Mouse (Mus musculus) gastrocnemius, postnatal 14 days (tissue): ENCODE measurements around the gene Gstm3. TPM values are rescaled to one million over a fixed set of nuclear protein-coding genes. Genes with fewer than 3 reads are reported as not detected.
"Not testable (repeated sequence)": the region's sequence is repeated elsewhere in the genome, so short reads cannot be mapped to it uniquely, and the experiment has no call there.

Experiments
- DNase-seq: peaks from one replicate; pipeline ENCODE4 v3.0.0; 2021; ENCODE audit warnings: mixed read lengths
- intact Hi-C: fragments of 180-260 bp; cut with DNase I; formaldehyde crosslinking; loops from one replicate; pipeline ENCODE4 v1.15.1; 2025; ENCODE audit warnings: low total_unique reads
- total RNA-seq, 2 experiments: library from RNA; stranded (reverse); gene quantifications; 2 replicates each; pipeline ENCODE4 v1.2.3; 2021

The Gstm3 gene
- total RNA-seq, 2 experiments from 2014 or later, result not detected

DNA sequence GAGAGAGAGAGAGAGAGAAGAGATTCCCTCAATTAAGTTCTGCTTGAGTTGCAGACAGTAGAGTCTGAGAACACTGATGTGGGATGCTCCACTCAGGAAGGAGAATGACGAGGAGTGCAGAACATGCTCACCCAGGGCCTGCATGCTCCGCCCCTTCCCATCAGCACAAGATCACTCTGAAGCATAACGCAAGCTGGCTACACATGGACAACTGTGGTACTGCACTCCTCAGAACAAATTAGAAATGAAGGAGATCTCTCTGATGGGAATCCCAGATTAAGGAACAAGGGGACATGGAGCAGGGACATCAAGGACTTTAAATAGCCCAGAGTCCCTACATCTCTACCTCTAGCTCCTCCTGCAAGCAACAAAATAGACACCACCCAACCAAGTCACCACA lies 12.2 kb upstream of the Gstm3 start:
- DNase-seq, result no peak
- intact Hi-C loops, result no loop called here

DNA sequence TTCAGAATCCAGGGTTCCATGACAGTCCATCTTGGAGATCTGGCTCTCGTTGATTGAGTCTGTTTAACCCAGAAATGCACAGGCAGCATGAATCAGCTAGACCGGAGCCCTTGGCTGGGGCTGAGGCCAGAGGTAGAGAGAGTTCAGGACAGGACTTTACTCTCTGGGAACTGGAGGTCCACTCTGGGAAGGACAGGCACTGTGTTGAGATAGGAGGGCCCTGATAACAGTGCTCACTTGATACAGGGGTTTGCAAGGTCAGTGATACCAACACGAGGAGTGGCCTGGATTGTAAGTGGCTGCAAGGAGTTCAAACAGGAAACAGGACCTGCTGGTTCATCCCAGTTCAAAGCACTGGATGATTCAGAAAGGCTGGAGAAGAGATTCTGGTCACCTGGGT lies 8.6 kb upstream of the Gstm3 start:
- DNase-seq, result no peak
- intact Hi-C loops, result no loop called here

DNA sequence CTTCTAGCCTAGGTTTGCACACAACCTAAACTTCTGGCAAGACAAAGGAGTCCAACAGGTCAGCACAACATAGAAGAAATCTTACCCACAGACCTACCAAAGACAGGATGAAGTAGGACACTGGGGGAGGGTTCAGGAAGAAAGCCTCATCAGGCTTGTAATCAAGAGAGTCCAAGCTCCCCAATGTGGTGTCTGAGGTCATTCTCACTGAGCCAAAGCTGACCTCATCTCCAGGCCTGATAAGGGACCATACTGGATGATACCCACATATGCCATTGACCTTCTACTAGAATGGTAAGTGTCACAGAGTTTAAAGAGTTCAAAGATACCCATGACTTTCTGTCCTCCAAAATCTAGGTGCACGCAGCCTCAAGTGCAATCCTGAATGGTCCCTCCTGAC lies 5.2 kb upstream of the Gstm3 start:
- intact Hi-C loops, result no loop called here
- DNase-seq, result no peak

DNA sequence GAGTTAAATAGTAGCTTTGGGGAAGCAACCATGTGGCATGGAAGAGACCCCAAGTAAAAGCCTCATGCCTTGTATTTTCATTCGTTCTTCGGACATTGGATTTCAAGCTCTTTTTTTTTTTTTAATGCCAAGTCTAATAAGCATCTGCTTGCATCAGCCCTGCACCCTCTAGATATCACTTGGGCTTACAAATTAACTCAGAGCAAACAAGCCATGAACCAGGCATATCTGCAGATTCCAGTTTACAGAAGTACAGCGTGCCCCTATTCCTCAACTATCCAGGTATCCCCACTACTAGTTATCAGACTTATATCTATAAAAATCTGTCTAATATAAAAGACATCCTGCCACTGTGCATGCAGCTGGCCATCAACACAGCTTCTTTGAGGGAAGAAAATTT lies 3.0 kb upstream of the Gstm3 start:
- DNase-seq, result no peak
- intact Hi-C loops, result no loop called here

DNA sequence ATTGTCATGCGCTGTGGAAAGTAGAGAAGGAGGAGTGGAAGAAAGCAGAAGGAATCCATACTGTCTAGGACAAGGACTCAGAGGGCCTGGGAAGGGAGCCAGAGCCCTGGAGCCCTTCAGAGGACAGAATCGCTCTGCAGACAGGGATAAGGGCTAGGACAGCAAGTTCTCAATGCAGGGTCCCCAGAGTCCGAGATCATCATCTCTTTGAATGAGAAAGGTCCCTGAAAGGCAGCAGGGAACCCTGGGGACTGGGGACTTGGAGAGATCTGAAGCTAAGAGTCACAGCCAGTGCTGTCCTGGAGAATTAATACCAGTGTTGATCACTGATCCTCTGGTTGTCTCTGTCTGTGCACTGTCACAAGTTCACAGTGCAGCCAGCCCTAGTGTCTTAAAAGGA lies 2.0 kb upstream of the Gstm3 start:
- DNase-seq, intact Hi-C loops: not testable (repeated sequence)

DNA sequence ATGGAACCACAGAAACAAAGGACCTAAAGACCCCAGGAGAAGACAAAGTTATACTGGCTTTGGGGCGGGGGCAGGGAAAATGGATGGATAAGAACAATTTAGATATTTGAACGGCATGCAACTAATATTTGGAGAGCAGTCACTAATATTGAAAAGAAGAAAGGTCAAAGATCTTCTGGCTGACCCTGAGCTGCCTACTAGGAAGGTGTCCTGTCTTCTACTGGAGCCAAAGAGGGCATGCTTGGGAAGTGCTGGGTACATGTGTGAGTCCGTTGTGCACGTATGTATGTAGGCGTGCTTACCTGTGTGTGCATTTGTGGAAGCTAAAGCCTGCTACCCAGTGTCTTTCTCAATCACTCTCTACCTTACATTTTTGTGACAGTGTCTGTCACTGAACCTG lies 2.5 kb downstream of the Gstm3 start:
- DNase-seq, result no peak
- intact Hi-C loops, result no loop called here

DNA sequence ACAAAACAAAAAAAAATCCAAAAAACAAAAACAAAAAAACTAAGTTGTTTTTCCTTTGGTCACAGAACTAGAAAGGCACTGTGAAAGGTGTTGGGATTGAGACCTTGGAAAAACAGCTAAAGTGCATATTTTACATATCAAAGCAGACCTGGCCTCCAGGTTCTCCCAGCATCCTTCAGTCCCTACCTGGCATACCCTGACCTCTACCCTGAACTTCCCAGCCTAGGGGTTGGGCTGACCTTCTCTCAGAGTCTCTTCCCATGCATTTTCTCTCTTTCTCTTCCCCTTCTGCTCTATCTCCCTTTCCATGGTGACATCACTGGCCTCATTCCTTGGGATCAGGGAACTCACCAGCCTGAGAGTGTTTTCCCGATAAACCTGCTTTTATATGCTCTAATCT lies 3.5 kb downstream of the Gstm3 start:
- intact Hi-C loops, result no loop called here
- no peak for DNase-seq

DNA sequence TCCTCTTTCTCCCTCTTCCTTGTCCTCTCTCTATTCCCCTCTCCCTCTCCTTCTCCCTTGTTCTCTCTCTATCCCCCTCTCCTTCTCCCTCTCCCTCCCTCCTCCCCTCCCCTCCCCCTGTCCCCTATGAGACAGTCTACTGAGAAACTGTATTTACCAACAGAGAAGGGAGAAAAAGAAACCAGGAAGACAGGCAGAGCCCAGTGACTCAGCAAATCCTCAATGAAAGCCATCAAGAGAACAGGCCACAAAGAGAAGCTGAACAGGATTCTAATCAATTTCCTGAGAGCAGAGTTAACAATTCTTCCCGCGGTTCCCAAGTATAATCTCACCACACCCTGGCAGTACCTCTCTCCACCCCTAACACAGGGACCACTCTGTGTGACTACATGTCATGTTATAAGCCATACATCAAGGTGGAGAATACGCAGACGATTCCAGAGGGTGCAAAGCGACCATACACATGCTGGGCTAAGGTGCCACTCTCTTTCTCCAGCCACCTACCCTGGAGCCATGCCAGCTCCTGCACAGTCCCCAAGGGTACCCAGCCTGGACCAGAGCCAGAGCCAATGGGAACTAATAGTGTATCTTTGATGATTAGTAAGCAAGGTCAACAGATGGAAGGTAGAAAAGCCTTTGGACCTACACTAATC lies 4.3 kb downstream of the Gstm3 start:
- DNase-seq, result no peak
- intact Hi-C loops, result no loop called here

DNA sequence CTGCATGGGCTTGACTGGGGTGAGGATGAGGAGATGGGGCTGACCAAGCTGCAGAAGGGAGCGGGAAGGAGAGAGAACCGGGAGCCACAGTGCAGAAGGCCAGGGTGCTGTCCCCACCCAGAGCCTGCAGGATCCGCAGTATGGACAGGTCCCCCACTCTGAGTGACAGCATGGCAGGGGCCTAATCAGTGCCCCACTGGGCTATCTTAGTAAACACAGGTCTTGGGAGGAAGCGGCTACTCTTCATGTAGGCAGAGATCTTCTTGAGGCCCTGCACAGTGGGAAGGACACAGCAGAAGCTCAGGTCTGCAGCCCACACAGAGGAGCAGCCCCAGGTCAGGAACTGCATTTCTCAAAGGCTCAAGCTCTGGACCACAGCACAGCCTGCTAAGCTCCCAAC lies 5.1 kb downstream of the Gstm3 start:
- no peak for DNase-seq
- intact Hi-C loops, result no loop called here

DNA sequence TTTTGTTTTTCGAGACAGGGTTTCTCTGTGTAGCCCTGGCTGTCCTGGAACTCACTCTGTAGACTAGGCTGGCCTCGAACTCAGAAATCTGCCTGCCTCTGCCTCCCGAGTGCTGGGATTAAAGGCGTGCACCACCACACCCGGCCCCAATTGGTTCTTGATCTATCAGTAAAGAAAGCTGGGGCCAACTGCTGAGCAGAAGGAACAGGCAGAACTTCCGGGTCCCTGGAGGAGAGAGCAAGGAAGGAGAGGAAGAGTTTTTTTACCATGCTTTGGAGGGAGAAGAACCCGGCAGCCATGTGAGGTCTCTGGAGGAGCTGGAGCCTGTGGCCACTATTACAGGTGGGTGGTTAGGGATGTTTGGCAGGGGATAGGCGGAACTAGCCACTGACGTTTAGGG lies 13.8 kb downstream of the Gstm3 start:
- DNase-seq, result not testable (repeated sequence)
- intact Hi-C loops, result loop anchor here (5.0 kb wide), 1 partner anchor 57 kb away; no protein-coding TSS in a partner anchor

DNA sequence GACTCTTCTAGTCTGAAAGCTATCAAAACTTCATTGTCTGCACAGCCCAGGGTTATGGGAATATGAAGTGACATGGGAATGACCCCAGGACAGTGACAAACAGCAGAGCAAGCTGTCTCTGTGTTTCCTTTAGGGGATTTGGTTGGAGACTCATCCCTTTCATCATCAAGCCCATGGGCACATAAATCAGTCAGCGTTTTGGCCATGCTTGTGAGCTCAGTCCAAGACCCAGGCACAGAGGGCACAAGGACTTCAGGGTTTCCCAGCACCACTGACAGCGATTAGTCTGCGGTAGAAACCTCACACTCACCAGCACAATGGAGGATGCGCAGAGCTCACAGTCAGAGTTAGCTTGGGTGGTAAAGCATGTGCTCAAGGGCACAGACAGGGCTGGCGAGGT lies 15.2 kb downstream of the Gstm3 start:
- no peak for DNase-seq
- intact Hi-C loops, result loop anchor here (5.0 kb wide), 1 partner anchor 103 kb away; no protein-coding TSS in a partner anchor

DNA sequence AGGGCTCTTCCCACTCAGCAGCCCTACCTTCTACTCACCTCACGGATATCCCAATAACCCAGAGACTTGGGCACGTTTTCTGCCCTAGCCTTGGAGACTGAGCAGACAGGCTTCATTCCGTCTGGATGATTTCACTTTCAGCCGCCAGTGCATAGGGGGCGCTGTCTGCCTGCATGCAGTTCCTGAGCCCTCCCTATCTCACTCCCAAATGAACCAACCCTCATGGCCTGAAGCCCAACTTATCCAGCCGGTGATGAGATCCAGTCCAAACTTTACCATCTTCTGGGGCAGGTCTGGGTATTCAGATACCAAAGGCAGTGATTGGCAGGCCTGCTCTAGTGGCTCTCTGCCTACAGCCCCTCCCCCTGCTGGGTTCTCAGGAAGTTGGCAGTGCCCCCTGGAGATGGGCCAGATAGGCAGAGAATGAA lies 15.7 kb downstream of the Gstm3 start:
- peak; percentile 84 for DNase-seq
- intact Hi-C loops, result loop anchor here (5.0 kb wide), 1 partner anchor 104 kb away; no protein-coding TSS in a partner anchor

DNA sequence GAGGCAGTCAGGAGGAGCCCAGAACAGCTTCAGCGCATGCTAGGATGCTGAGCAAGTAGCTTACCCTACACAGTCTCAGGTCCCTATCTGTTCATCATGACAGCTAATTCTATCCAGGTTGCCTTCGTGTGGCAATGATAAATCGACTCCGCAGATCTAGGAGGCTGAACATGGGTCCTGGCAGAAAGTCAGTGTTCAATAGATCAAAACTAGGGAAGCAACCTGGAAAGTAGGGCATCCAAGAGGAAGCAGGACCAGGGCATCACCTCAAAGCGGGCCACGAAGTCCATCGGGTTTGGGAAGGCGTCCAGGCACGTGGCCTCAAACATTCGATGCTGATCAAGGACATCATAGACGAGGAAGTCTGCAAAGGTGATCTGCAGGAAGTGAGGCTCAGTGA lies 18.6 kb downstream of the Gstm3 start:
- no peak for DNase-seq
- intact Hi-C loops, result loop anchor here (5.0 kb wide), 1 partner anchor 107 kb away; no protein-coding TSS in a partner anchor

DNA sequence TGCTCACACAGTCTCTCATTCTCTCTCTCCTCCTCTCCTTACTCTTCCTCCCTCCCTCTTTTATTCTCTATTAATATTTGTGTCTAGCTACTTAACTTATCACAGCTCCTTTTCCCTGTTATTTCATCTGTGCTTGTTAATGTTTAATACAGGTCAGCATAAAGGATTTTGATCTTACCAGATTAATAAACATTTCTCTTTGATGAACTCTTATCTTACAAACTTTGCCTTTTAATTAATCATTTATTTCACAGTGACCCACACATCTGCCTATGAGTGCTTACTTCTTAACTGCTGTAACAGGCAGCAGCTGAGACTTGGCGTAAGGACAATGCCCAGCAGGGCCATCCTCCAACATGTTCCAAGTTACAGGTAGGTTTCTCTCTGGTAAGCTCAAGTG lies 19.6 kb downstream of the Gstm3 start:
- intact Hi-C loops, result loop anchor here (10.0 kb wide), 1 partner anchor 205 kb away; the partner anchor contains the start of gene Gpr61
- not testable (repeated sequence) for DNase-seq

DNA sequence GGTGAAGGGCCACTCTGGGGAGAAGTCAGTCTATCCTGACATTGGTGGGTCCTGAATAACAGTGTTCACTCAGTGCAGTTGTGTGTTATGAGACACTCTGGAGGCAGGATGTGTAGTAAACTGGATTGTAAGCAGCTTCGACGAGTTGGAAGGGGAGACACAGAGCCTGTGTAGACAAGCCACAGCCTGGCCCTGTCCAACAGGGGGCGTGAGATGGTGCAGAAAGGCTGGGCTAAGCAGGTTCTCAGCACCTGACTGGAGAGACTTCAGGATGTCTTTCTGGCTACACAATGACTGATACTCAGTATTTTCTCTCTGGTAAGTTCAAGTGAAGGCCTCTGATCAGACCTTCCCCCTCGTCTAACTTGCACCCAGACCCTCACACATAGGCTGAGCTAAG lies 23.4 kb downstream of the Gstm3 start:
- intact Hi-C loops, result loop anchor here (10.0 kb wide), 1 partner anchor 209 kb away; the partner anchor contains the start of gene Gpr61
- no peak for DNase-seq

DNA sequence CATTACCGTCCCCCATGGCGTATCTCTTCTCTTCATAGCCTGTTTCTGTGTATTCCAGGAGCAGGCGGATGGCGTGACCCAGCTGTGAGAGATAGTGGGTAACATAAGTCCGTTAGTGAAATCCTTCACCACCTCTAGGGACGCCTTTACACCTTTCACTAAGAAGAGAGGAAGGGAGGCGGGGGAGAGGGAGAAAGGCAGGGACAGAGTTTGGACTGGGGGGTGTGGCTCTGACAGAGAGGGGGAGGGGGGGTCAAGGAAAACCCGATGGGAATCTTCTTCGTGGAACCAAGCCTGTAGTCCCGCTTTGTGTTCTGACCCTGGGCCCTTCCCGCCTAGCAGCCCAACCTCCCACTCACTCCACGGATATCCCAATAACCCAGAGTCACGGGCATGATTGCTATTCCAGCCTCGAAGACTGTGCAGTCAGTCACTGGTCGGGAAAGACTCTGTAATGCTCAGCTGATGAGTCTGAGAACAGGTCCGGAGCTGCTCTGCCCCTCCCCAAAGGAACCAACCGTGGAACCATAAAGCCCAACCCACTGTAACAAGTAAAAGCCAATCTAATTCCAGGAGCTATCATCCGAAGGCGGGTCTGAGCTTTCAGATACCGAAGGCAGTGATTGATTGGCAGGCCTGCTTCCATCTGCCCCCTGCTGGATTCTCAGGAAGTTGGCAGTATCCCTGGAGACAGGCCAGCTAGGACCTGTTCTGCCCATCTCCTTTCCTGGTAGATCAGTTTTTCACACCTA lies 25.7 kb downstream of the Gstm3 start, which contains the start of gene Gstm6:
Gene Gstm6 (minus strand): TSS at position 511 of the 752 bp plus-strand sequence.
- peak; percentile 30 for DNase-seq
- intact Hi-C loops, result loop anchor here (5.0 to 10.0 kb wide), 2 partner anchors 119 to 211 kb away; partner anchors contain the start of gene Gpr61

DNA sequence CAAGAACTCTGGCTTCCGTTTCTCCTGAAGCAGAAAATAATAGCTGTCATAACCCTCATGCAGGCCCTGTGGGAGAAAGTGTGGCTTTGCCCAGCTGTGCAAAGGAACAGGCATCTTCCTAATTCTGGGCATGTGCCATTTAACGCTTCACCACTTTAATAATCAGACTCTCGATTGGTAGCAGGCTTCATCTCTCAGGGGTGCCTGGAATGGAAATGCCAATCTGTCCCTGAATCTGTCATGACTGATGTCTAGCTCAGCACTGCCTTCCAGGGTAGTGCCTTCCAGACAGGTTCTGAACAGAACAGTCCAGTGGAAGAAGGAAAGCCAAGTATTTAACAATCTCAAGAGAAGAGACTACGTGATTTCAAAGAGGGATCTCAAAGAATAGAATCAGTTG lies 27.8 kb downstream of the Gstm3 start:
- intact Hi-C loops, result loop anchor here (5.0 to 10.0 kb wide), 2 partner anchors 121 to 214 kb away; partner anchors contain the start of gene Gpr61
- no peak for DNase-seq

DNA sequence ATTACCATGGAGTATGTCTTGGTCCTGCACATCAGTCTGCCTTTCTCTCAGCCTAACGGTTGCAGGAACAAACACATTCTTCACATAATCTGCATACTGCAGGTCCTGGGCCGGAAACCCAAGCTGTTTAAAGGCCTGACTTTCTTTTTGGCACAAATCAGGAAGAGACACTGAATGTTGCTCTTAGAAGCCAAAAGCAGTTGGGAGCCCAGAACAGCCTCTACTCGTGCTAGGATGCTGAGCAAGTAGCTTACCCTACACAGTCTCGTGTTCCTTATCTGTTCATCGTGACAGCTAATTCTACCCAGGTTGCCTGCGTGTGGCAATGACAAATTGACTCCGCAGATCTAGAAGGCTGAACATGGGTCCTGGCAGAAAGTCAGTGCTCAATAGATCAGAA lies 28.6 kb downstream of the Gstm3 start:
- intact Hi-C loops, result loop anchor here (5.0 to 10.0 kb wide), 2 partner anchors 122 to 214 kb away; partner anchors contain the start of gene Gpr61
- DNase-seq, result no peak

DNA sequence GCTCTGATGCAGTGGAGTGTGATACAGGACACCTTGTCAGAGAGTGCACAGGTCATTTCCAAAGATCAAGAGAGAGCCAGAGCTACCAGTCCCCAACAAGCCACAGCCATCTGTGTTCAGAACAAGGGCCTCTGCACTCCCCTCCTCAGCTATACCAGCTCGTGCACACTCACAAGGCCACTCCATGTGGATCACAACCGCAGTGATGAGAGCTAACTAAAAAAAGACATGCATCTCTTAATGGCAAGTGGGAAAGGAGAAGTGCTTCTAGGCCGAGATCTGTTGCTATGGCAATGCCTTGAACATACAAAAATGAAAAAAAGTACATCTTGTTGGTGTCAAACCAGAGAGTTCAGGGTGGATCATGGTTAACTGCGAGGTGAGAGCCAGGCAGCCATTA lies 29.3 kb downstream of the Gstm3 start:
- intact Hi-C loops, result loop anchor here (5.0 to 10.0 kb wide), 2 partner anchors 122 to 215 kb away; partner anchors contain the start of gene Gpr61
- no peak for DNase-seq

DNA sequence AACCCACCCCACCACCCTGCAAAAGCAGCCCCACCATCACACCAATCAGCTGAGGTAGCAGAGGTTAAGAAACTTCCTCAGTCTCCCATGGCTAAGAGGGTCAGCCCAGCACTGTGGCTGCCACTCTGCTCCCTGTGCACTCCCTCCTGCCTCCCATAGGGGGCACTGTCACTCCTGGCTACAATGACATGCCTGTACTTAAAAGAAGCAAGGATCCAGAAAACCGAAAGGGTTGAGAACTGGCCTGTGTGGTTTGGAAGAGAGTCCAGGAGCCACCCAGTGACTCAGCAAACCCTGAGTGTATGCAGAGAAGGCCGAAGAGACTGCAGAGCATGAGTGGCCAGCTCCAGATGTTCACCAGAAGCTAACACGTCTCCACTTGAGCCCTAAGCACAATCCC lies 29.7 kb downstream of the Gstm3 start:
- intact Hi-C loops, result no loop called here
- DNase-seq, result peak; percentile 75
